Mouse (Mus musculus): ENCODE measurements around the gene Hmgn2. TPM values are rescaled to one million over a fixed set of nuclear protein-coding genes. Genes with fewer than 3 reads are reported as not detected.

Gene Hmgn2
- polyA plus RNA-seq, 1 experiment from 2014 or later, result 1,413 TPM

Other genes with a start within 250 kb of the Hmgn2 start
- 16.5 and 20.4 TPM in 2 replicates for gene Arid1a, start 211.9 kb downstream of the Hmgn2 start, polyA plus RNA-seq (2015; fragmentation: Nextera tagmentation; extraction: Ambion mirVana)
- gene Rps6ka1, start 80.9 kb downstream of the Hmgn2 start, polyA plus RNA-seq (2015; fragmentation: Nextera tagmentation; extraction: Ambion mirVana), result 12.6 and 20.5 TPM in 2 replicates
- 31.4 and 35.4 TPM in 2 replicates for gene Dhdds, start 32.3 kb upstream of the Hmgn2 start, polyA plus RNA-seq (2015; fragmentation: Nextera tagmentation; extraction: Ambion mirVana)
- 0.14 and 0.19 TPM in 2 replicates for gene Lin28a, start 50.2 kb upstream of the Hmgn2 start, polyA plus RNA-seq (2015; fragmentation: Nextera tagmentation; extraction: Ambion mirVana)
- not detected in 2 replicates for gene Zfp683, start 85.2 kb upstream of the Hmgn2 start, polyA plus RNA-seq (2015; fragmentation: Nextera tagmentation; extraction: Ambion mirVana)
- 0.30 and 0.61 TPM in 2 replicates for gene Crybg2, start 92.2 kb upstream of the Hmgn2 start, polyA plus RNA-seq (2015; fragmentation: Nextera tagmentation; extraction: Ambion mirVana)
- gene Cd52, start 126.4 kb upstream of the Hmgn2 start, polyA plus RNA-seq (2015; fragmentation: Nextera tagmentation; extraction: Ambion mirVana), result 11.6 and 23.8 TPM in 2 replicates
- gene Ubxn11, start 133.9 kb upstream of the Hmgn2 start, polyA plus RNA-seq (2015; fragmentation: Nextera tagmentation; extraction: Ambion mirVana), result 1.8 and 3.9 TPM in 2 replicates
- 174 and 239 TPM in 2 replicates for gene Sh3bgrl3, start 160.1 kb upstream of the Hmgn2 start, polyA plus RNA-seq (2015; fragmentation: Nextera tagmentation; extraction: Ambion mirVana)
- 38.2 and 42.0 TPM in 2 replicates for gene Cep85, start 218.5 kb upstream of the Hmgn2 start, polyA plus RNA-seq (2015; fragmentation: Nextera tagmentation; extraction: Ambion mirVana)
- not detected in 2 replicates for gene Gm7534, start 234.4 kb upstream of the Hmgn2 start, polyA plus RNA-seq (2015; fragmentation: Nextera tagmentation; extraction: Ambion mirVana)

Measured in heart, embryonic 15.5 days (tissue).